In the genomic region with DNA sequence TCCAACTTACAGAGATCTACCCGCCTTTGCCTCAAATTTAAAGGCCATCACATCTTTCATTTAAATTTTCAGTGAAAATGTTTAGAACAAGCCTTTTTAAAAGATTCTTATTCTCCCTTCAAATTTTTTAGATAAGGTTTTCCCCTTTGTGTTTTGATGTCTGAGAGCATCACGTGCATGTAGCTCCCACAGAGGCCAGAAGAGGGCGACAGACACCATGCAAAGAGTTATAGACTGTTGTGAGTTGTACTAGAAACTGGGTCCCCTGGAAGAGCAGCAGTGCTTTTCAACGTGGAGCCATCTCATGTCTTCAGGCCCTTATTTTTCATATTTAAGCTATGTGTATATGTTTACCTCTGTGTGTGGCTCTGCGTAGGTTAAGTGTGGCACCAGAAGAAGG, we compare ENCODE assay signal across 9 mouse cellular contexts. TPM values are rescaled to one million over a fixed set of nuclear protein-coding genes. Genes with fewer than 3 reads are reported as not detected.
DNase-seq lines count a peak whose midpoint lies in the region; ATAC-seq lines count a peak whose summit lies in the region.
"Had no signal": no experiment of that assay in that cellular context is flagged by ENCODE, and none has a peak within 500 bp of the region (broad histone marks: within the 10 kb centered on the region; RNA-seq: fewer than 3 reads in every experiment).

No protein-coding gene starts in this region.

- WGBS in limb, embryonic 11.5 days = 83% methylated on average over 5 of the region's 5 CpGs
- WGBS in limb, embryonic 10.5 days = 79% methylated on average over 5 of the region's 5 CpGs

- H3K4me3 ChIP-seq in limb, embryonic 11.5 days (ENCODE audit: low read depth, low read length) = no peak overlapping the region
- H3K4me3 ChIP-seq in limb, embryonic 10.5 days = no peak overlapping the region
- H3K4me3 ChIP-seq: neural tube, embryonic 13.5 days had no signal

- H3K9ac ChIP-seq in limb, embryonic 11.5 days (ENCODE audit: low read length) = no peak overlapping the region
- H3K9ac ChIP-seq: neural tube, embryonic 13.5 days had no signal

- H3K36me3 ChIP-seq in limb, embryonic 11.5 days (ENCODE audit: control insufficient read depth, insufficient read depth, low read length) = peaks cover 21% of the 10 kb centered on the region
- H3K36me3 ChIP-seq in limb, embryonic 10.5 days = peaks cover 100% of the 10 kb centered on the region

- ATAC-seq in limb, embryonic 11.5 days (ENCODE audit: insufficient number of reproducible peaks, low FRiP score, low TSS enrichment, low read depth) = no peak

- H3K27me3 ChIP-seq in limb, embryonic 11.5 days (ENCODE audit: control insufficient read depth, insufficient read depth, low read length) = no peaks in the 10 kb centered on the region
- H3K27me3 ChIP-seq in limb, embryonic 10.5 days (ENCODE audit: low read depth, poor library complexity, severe bottlenecking) = no peaks in the 10 kb centered on the region
- H3K27me3 ChIP-seq: neural tube, embryonic 13.5 days had no signal

- no peak overlapping the region for H3K27ac ChIP-seq in limb, embryonic 11.5 days (replicated peaks; ENCODE audit: low read depth, low read length)
- H3K27ac ChIP-seq in limb, embryonic 10.5 days = no peak overlapping the region
- H3K27ac ChIP-seq: neural tube, embryonic 13.5 days had no signal

- H3K9me3 ChIP-seq in limb, embryonic 11.5 days (ENCODE audit: control insufficient read depth, low read length) = no peaks in the 10 kb centered on the region
- no peaks in the 10 kb centered on the region for H3K9me3 ChIP-seq in limb, embryonic 10.5 days (replicated peaks)
- H3K9me3 ChIP-seq: neural tube, embryonic 13.5 days had no signal

- peak; percentile 26 for DNase-seq in embryo, embryonic 10 days (ENCODE audit: low spot score)
- DNase-seq in embryo, embryonic 9.5 days (ENCODE audit: extremely low spot score) = no peak
- peak; percentile 38 for DNase-seq in limb, embryonic 11.5 days (ENCODE audit: low spot score)
- no peak for DNase-seq in limb, embryonic 10.5 days (ENCODE audit: low spot score)
- peak; percentile 70 for DNase-seq in R1 (ENCODE audit: low read depth, low spot score)
- peak; percentile 13 for DNase-seq in lung, postnatal 14 days
- peak; percentile 53 for DNase-seq in thymus, postnatal 4 days
- no peak for DNase-seq in layer of hippocampus, adult 18-20 months (ENCODE audit: low spot score in 2 of 2)

- no peaks in the 10 kb centered on the region for H3K4me1 ChIP-seq in limb, embryonic 11.5 days (ENCODE audit: control insufficient read depth, insufficient read depth, low read length)
- no peaks in the 10 kb centered on the region for H3K4me1 ChIP-seq in limb, embryonic 10.5 days
- H3K4me1 ChIP-seq: neural tube, embryonic 13.5 days had no signal

- H3K4me2 ChIP-seq in limb, embryonic 11.5 days (ENCODE audit: low read depth, severe bottlenecking) = no peak overlapping the region
- H3K4me2 ChIP-seq: neural tube, embryonic 13.5 days had no signal

RNA-seq across cellular contexts. Expression of gene Eif2s3x, which starts 14.9 kb away (rescaled TPM):
- polyA plus RNA-seq in limb, embryonic 11.5 days (2014; fragmentation: Nextera tagmentation; extraction: Ambion mirVana) = 108 and 120 TPM in 2 replicates
- polyA plus RNA-seq in limb, embryonic 10.5 days (2016; fragmentation: Nextera tagmentation; extraction: Ambion mirVana) = 104 and 105 TPM in 2 replicates
- total RNA-seq in layer of hippocampus, adult 18-20 months (2021) = 100 to 1,000 TPM; 120 to 235 TPM

RNA-seq across cellular contexts. Expression of gene Klhl15, which starts 36.6 kb away (rescaled TPM):
- 8.7 and 9.7 TPM in 2 replicates for polyA plus RNA-seq in limb, embryonic 11.5 days (2014; fragmentation: Nextera tagmentation; extraction: Ambion mirVana)
- 4.2 and 6.8 TPM in 2 replicates for polyA plus RNA-seq in limb, embryonic 10.5 days (2016; fragmentation: Nextera tagmentation; extraction: Ambion mirVana)
- 10 to 100 TPM; 27.1 to 29.2 TPM for total RNA-seq in layer of hippocampus, adult 18-20 months (2021)

Comparison
In these comparisons a context has a peak if more than half of its experiments do, and no peak if none do; other contexts are left out.
1. DNase-seq: peak in embryo, embryonic 10 days (single experiment), limb, embryonic 11.5 days (single experiment), R1 (single experiment), lung, postnatal 14 days (single experiment) and thymus, postnatal 4 days (single experiment); none in embryo, embryonic 9.5 days (single experiment), limb, embryonic 10.5 days (single experiment) and layer of hippocampus, adult 18-20 months (0 of 2).